Mouse (Mus musculus): ENCODE measurements around the gene Gsn. TPM values are rescaled to one million over a fixed set of nuclear protein-coding genes. Genes with fewer than 3 reads are reported as not detected.

Gene Gsn
- polyA plus RNA-seq, 1 experiment from 2014 or later, result 187 TPM

DNA sequence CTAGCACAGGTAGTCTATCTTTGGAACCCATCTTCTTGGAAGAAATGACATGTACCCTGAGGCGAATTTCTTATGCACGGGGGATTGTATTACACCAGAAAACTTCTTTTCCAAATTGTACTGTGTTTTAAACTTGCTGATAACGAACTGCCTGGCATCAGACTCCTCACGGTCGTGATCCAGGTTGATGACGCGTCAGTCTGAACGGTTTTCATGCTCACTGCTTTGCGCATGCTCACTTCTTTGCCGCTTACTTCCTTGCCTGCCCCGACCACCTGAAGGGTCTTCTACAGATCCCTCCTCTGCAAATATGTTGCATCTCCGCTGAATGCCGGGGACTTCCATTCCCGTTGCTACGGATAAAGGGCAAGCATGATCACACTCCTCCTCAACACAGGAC, 31.9 kb upstream of the Gsn start:
- no peak overlapping the region for H3K4me2 ChIP-seq
- no peaks in the 10 kb centered on the region for H3K4me1 ChIP-seq
- H3K27me3 ChIP-seq, result no peaks in the 10 kb centered on the region
- H3K9me3 ChIP-seq, result no peaks in the 10 kb centered on the region
- H3K36me3 ChIP-seq, result no peaks in the 10 kb centered on the region
- ATAC-seq (ENCODE audit: borderline replicate concordance, extremely low read depth, low FRiP score, low TSS enrichment), result no peak
- H3K27ac ChIP-seq, result no peak overlapping the region
- no peak overlapping the region for H3K4me3 ChIP-seq
- H3K9ac ChIP-seq, result no peak overlapping the region
- WGBS, result 85% methylated on average over 15 of the region's 15 CpGs

DNA sequence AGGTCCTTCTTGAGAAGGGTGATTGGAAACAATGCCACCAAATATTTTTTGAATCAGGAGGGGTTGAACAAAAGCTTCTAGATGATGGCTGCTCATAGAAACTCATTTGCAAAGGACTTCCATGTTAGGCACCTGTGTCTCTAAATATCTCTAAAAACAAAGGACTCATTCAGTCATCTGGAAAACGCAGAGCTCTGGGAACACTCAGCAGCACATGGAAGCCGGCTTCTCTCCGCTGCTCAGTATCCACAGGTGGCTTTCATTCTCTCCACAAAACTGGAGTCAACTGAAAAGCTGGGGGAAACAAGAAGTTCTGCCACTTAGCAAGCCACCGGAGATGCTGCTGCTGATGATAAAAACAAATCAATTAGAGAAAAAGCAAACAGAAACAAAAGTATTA, 28.0 kb upstream of the Gsn start:
- 47% methylated on average over 4 of the region's 4 CpGs for WGBS
- H3K4me3 ChIP-seq, result no peak overlapping the region

DNA sequence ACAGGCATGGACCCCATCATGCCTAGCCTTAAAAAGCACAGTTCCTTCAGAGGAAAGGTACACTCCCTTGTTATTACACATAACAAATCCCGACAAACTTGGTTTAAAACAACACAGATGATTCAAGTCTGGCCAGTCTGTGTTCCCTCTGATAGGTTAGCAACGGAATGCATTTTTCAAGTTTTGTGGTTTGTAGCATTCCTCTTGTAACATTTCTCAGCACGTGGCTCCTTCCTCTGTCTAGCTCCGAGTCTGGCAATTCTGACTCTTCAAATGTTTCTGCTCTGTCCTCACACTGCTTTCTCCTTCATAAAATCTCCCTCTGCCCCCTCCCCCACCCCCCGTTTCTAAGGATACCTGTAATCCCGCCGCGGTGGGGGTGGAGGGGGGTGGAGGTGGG, 26.0 kb upstream of the Gsn start:
- no peaks in the 10 kb centered on the region for H3K36me3 ChIP-seq
- no peak for ATAC-seq (ENCODE audit: borderline replicate concordance, extremely low read depth, low FRiP score, low TSS enrichment)
- WGBS, result 18% methylated on average over 8 of the region's 8 CpGs

More for the DNA sequence above, 28.0 kb upstream of the Gsn start:
- no peaks in the 10 kb centered on the region for H3K9me3 ChIP-seq
- no peaks in the 10 kb centered on the region for H3K27me3 ChIP-seq
- 0 out of 2 replicates have a peak, but pooled peaks cover 7% of the 10 kb centered on the region for H3K4me1 ChIP-seq
- ATAC-seq (ENCODE audit: borderline replicate concordance, extremely low read depth, low FRiP score, low TSS enrichment), result no peak
- no peak overlapping the region for H3K9ac ChIP-seq
- no peak overlapping the region for H3K27ac ChIP-seq
- H3K4me2 ChIP-seq, result no peak overlapping the region
- H3K36me3 ChIP-seq, result no peaks in the 10 kb centered on the region

DNA sequence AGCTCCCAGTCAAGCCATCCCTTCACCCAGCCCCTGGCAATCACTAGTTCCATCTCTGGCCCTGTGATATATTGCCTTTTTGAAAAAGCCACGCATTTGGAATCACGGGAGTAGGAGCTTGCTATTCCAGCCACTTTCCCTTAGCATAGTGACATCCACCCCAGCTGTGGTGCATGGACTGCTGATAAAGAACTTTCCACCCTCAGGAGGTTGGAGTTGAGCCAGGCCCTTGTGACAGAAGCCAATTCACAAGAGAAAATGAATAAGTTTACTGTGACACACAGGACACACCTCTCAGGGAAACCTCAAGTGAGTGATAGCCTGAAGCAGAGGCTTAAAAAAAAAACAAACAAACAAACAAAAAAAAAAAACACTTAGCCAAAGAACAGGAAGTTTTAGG, 24.3 kb upstream of the Gsn start:
- Histone ChIP-seq H3K9ac (no peak overlapping the region), H3K4me3 (no peak overlapping the region), H3K27me3 (no peaks in the 10 kb centered on the region), H3K4me2 (no peak overlapping the region), H3K36me3 (no peaks in the 10 kb centered on the region), H3K9me3 (no peaks in the 10 kb centered on the region), H3K27ac (no peak overlapping the region), H3K4me1 (0 out of 2 replicates have a peak, but pooled peaks cover 7% of the 10 kb centered on the region)
- no peak for ATAC-seq (ENCODE audit: borderline replicate concordance, extremely low read depth, low FRiP score, low TSS enrichment)
- 13% methylated on average over 2 of the region's 2 CpGs for WGBS

More for the DNA sequence above, 26.0 kb upstream of the Gsn start:
- Histone ChIP-seq H3K4me3 (no peak overlapping the region), H3K9me3 (no peaks in the 10 kb centered on the region), H3K4me2 (no peak overlapping the region), H3K4me1 (0 out of 2 replicates have a peak, but pooled peaks cover 7% of the 10 kb centered on the region), H3K9ac (no peak overlapping the region), H3K27ac (no peak overlapping the region; the same call in 1 of the 2 replicates), H3K27me3 (no peaks in the 10 kb centered on the region)

DNA sequence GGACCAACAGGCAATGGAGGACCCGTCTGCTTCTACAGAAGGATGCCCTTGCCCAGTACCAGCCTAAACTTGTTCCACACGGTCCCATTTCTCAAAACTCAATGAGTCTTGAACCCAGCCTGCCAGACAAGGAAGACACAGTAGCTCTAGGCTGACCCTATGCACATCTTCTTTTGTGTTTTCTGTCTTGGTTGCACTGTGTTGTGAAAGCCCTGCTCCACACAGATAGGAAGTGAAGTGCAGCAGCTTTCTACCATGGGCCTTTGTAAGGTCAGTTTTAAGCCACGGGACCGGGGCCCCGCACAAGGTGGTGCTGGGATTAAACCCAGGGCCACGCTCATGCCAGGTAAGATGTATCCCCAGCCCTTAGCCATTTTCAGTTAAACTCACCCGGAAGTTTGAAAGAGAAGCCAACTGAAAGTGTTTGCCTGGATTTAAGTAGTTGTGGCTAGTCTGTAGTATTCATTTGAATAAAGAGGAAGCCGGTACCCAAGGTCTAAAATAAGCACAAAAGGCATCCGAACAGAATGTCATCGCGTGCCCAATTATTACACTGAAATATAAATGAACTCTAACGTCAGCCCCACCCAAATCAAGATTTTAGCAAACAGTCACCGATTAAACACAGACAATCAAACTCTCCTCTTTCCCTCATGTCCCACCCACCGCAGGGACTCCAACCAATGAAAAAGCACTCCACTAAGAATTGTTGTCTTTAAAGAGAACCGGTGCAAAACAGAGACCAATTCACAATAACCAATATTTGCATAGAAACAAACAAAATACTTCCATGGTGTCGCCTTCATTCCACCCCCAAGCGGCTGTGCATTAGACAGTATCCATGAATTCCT, 23.4 kb upstream of the Gsn start:
- WGBS, result 60% methylated on average over 17 of the region's 17 CpGs
- H3K36me3 ChIP-seq, result no peaks in the 10 kb centered on the region
- no peak overlapping the region for H3K4me3 ChIP-seq
- no peak overlapping the region for H3K4me2 ChIP-seq
- H3K9me3 ChIP-seq, result no peaks in the 10 kb centered on the region
- H3K27me3 ChIP-seq, result no peaks in the 10 kb centered on the region
- H3K27ac ChIP-seq, result no peak overlapping the region
- H3K4me1 ChIP-seq, result 0 out of 2 replicates have a peak, but pooled peaks cover 7% of the 10 kb centered on the region
- ATAC-seq (ENCODE audit: borderline replicate concordance, extremely low read depth, low FRiP score, low TSS enrichment), result no peak
- no peak overlapping the region for H3K9ac ChIP-seq

DNA sequence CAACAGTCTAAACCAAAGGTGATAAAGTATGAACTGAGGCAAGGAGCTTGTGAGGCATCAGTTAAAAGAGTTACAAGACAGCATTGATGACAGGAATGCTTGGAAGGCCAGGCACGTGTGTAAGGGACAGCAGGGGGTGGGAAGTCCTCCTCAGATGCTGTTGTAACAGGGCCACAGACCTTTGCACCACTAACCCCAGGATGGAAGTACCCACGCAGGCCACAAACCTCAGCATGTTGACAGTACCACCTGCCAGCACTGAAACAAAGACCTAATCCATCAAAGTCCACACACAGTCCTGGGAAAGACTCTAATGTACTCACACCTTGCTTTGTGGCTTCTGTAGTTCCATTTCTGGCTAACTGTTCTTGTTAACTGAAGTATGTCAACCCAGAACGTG, 22.3 kb upstream of the Gsn start:
- 23% methylated on average over 3 of the region's 3 CpGs for WGBS
- no peak overlapping the region for H3K27ac ChIP-seq
- H3K4me2 ChIP-seq, result no peak overlapping the region
- H3K4me1 ChIP-seq, result 0 out of 2 replicates have a peak, but pooled peaks cover 7% of the 10 kb centered on the region
- H3K27me3 ChIP-seq, result no peaks in the 10 kb centered on the region
- no peaks in the 10 kb centered on the region for H3K9me3 ChIP-seq
- no peak for ATAC-seq (ENCODE audit: borderline replicate concordance, extremely low read depth, low FRiP score, low TSS enrichment)
- H3K9ac ChIP-seq, result no peak overlapping the region
- no peak overlapping the region for H3K4me3 ChIP-seq
- no peaks in the 10 kb centered on the region for H3K36me3 ChIP-seq

DNA sequence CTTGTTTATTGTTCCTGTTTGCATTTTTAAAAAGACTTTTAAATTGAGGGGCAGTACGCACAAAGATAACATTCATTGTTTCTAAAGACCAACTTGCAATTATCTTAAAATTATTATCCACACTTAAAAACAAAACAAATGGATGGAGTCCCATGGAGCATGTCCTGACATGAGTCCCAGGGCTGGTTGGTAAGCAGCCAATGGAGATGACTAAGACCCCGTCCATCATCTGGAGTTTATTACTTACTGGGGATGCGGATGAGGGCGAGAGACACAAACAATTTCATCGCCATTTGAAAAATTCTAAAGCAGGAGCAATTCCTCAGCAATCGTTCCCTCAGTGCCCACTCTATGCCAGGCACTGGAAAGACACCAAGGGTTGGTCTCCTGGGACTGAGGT, 21.2 kb upstream of the Gsn start:
- Histone ChIP-seq H3K27ac (no peak overlapping the region), H3K4me2 (no peak overlapping the region), H3K9me3 (no peaks in the 10 kb centered on the region), H3K27me3 (no peaks in the 10 kb centered on the region), H3K4me1 (0 out of 2 replicates have a peak, but pooled peaks cover 7% of the 10 kb centered on the region), H3K4me3 (no peak overlapping the region), H3K9ac (no peak overlapping the region), H3K36me3 (no peaks in the 10 kb centered on the region)
- 64% methylated on average over 6 of the region's 6 CpGs for WGBS
- no peak for ATAC-seq (ENCODE audit: borderline replicate concordance, extremely low read depth, low FRiP score, low TSS enrichment)

DNA sequence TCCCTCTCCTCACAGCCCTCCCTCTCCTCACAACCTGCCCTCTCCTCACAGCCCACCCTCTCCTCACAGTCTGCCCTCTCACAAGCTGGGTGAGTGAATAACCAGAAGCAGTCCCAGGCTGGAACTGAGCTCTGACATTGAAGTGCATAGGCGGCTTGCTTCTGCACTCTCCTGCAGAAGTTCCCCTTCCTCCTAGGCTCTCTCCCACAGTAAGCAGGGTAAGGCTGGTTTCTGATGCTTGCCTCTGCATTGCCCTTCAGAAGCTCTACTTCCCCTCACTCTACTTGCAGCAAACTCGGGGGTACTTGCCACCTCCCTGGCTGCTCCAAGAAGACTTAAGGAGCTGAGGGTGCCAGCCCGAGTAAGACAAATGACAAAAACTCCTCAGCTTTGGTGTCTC, 11.9 kb upstream of the Gsn start:
- no peak for ATAC-seq (ENCODE audit: borderline replicate concordance, extremely low read depth, low FRiP score, low TSS enrichment)
- Histone ChIP-seq H3K9me3 (no peaks in the 10 kb centered on the region), H3K27ac (no peak overlapping the region), H3K9ac (no peak overlapping the region), H3K27me3 (no peaks in the 10 kb centered on the region), H3K36me3 (no peaks in the 10 kb centered on the region), H3K4me3 (no peak overlapping the region), H3K4me1 (no peaks in the 10 kb centered on the region), H3K4me2 (no peak overlapping the region)
- WGBS, result 47% methylated on average over 3 of the region's 3 CpGs

DNA sequence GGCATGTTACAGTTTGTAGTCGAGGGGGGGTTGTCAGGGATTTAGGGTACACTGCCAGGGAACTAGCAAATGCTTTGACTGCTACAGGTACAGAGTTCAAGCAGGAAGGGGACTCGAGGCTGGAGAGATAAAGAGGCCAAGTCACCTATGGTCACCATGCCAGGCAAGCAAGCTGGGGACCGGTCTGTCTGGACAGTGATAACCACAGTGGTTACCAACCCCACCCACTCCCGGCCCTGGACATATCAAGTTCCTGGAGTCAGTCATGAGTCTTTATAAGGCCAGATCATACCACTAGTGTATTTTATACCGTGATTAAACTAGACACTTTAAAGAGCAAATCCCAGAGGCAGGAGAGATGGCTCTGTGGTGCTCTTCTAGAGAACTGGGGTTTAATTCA, 8.4 kb upstream of the Gsn start:
- Histone ChIP-seq H3K4me3 (no peak overlapping the region), H3K9ac (no peak overlapping the region), H3K9me3 (no peaks in the 10 kb centered on the region), H3K4me1 (no peaks in the 10 kb centered on the region), H3K36me3 (no peaks in the 10 kb centered on the region), H3K27ac (no peak overlapping the region), H3K27me3 (no peaks in the 10 kb centered on the region), H3K4me2 (no peak overlapping the region)
- 56% methylated on average over 5 of the region's 5 CpGs for WGBS
- ATAC-seq (ENCODE audit: borderline replicate concordance, extremely low read depth, low FRiP score, low TSS enrichment), result no peak

DNA sequence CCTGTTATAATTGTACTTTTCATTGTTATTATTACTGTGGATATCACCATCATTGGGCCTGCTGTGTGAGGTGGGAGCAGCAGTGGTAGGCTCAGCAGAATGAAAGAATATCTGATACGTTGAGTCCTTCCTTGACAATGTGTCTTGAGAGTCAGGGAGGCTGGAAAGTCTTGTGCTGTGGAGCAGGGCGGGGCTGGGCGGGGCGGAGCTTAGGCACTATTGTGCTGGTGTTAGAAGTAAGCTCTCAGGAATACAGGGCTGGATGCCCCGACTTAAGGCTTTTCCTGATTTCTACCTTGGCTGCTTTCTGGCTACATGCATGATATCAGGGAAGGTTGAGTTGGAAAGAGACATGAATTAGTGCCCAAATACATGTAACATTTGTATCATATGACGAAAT, 3.4 kb upstream of the Gsn start:
- Histone ChIP-seq H3K36me3 (no peaks in the 10 kb centered on the region), H3K27ac (no peak overlapping the region), H3K4me2 (no peak overlapping the region), H3K9ac (no peak overlapping the region), H3K27me3 (no peaks in the 10 kb centered on the region), H3K4me3 (no peak overlapping the region), H3K4me1 (peaks cover 21% of the 10 kb centered on the region), H3K9me3 (no peaks in the 10 kb centered on the region)
- WGBS, result 34% methylated on average over 6 of the region's 6 CpGs
- no peak for ATAC-seq (ENCODE audit: borderline replicate concordance, extremely low read depth, low FRiP score, low TSS enrichment)

DNA sequence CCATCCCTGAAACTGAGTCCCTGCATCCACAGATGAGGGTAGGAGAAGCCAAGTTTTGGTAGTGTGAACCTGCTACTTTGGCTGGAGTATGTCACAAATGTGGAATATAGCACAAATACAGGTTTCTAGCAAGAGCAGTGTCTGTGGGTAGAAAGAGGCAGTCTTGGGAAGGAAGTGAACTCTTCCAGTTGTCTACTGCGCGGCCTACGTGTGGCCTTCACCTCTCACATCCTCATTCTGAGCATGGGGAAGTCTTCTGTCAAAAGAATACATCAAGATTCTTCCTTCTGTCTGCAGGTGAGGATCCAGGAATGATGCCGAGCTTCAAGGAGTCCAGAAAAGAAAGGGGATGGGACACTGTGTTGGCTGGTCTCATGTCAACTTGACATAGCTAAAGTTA, 2.4 kb upstream of the Gsn start:
- Histone ChIP-seq H3K4me3 (no peak overlapping the region), H3K4me1 (peaks cover 24% of the 10 kb centered on the region), H3K27me3 (no peaks in the 10 kb centered on the region), H3K36me3 (no peaks in the 10 kb centered on the region), H3K9ac (no peak overlapping the region), H3K4me2 (no peak overlapping the region), H3K9me3 (no peaks in the 10 kb centered on the region), H3K27ac (no peak overlapping the region)
- WGBS, result 92% methylated on average over 4 of the region's 4 CpGs
- no peak for ATAC-seq (ENCODE audit: borderline replicate concordance, extremely low read depth, low FRiP score, low TSS enrichment)

DNA sequence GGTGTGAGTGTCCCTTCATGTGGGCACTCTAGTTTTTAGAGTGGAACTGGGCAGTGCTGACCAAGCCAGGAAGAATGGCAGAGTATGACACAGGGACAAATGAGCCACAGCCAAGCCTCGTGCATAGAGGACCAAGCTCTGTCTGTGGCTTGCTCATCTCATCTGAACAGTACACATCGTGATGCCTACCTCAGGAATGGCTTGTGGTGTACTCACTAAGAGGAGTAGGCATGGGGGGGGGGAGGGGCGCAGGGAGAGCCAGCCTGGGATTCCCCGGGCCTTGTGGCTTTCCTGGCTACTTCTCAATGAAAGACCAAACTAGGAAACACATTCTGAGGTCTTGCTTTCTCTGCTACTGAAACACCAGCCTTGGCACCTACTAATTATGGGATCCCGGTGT, 1.2 kb upstream of the Gsn start:
- H3K27ac ChIP-seq, result no peak overlapping the region
- ATAC-seq (ENCODE audit: borderline replicate concordance, extremely low read depth, low FRiP score, low TSS enrichment), result no peak
- no peaks in the 10 kb centered on the region for H3K27me3 ChIP-seq
- no peak overlapping the region for H3K4me3 ChIP-seq
- no peaks in the 10 kb centered on the region for H3K36me3 ChIP-seq
- H3K9me3 ChIP-seq, result no peaks in the 10 kb centered on the region
- peaks cover 37% of the 10 kb centered on the region for H3K4me1 ChIP-seq
- WGBS, result 60% methylated on average over 5 of the region's 5 CpGs
- H3K4me2 ChIP-seq, result no peak overlapping the region
- no peak overlapping the region for H3K9ac ChIP-seq

Measured in lung, embryonic 15.5 days (tissue).